Comparison of ENCODE assay signal across 9 mouse cellular contexts in genomic region chr1:104769250-104769607, GRCm38 (mm10). TPM values are rescaled to one million over a fixed set of nuclear protein-coding genes. Genes with fewer than 3 reads are reported as not detected.
A peak's percentile ranks its signal among the peaks of the same experiment; 100 is the strongest.
DNase-seq lines count a peak whose midpoint lies in the region; ATAC-seq and TF ChIP-seq lines count a peak whose summit lies in the region.
"Had no signal": no experiment of that assay in that cellular context is flagged by ENCODE, and none has a peak within 500 bp of the region (broad histone marks: within the 10 kb centered on the region; RNA-seq: fewer than 3 reads in every experiment).

No protein-coding gene starts in this region.

- DNase-seq in testis, postnatal 10 days (ENCODE audit: low spot score) = no peak
- DNase-seq in embryonic facial prominence, embryonic 10.5 days (ENCODE audit: low spot score) = peak; percentile 54
- DNase-seq in hindbrain, postnatal 0 days (ENCODE audit: low spot score) = peak; percentile 70
- no peak for DNase-seq in spleen, adult 18-20 months
- no peak for DNase-seq in gastrocnemius, adult 8-10 months (ENCODE audit: low spot score in 2 of 2)
- no peak for DNase-seq in thymus, adult 18-20 months

- under 1% methylated on average over 12 of the region's 12 CpGs for WGBS in embryonic facial prominence, embryonic 10.5 days
- WGBS in hindbrain, postnatal 0 days = 2% methylated on average over 12 of the region's 12 CpGs
- under 1% methylated on average over 12 of the region's 12 CpGs for WGBS in midbrain, embryonic 12.5 days

- peak overlapping the region; percentile 25; the same call in 1 of the 2 replicates for H3K4me3 ChIP-seq in testis, adult 2 months (ENCODE audit: control insufficient read depth, low read depth, low read length)
- H3K4me3 ChIP-seq in embryonic facial prominence, embryonic 10.5 days = peak overlapping the region; percentile 65
- H3K4me3 ChIP-seq in hindbrain, postnatal 0 days (ENCODE audit: low read length) = peak overlapping the region; percentile 57
- peak overlapping the region; percentile 60 for H3K4me3 ChIP-seq in midbrain, embryonic 12.5 days
- H3K4me3 ChIP-seq: myocyte had no signal

- TF ChIP-seq POLR2A in testis, adult 2 months (IDR thresholded peaks at IDR 0.05; ENCODE audit: control insufficient read depth, low read depth, low read length) = no peak

- H3K27ac ChIP-seq in testis, adult 2 months (ENCODE audit: control insufficient read depth, insufficient read depth, low read depth, low read length) = no peak overlapping the region
- H3K27ac ChIP-seq in embryonic facial prominence, embryonic 10.5 days (replicated peaks) = peak overlapping the region; percentile 74
- peak overlapping the region; percentile 82 for H3K27ac ChIP-seq in hindbrain, postnatal 0 days
- no peak overlapping the region for H3K27ac ChIP-seq in midbrain, embryonic 12.5 days (replicated peaks)

- ATAC-seq in hindbrain, postnatal 0 days = peak; percentile 77
- peak; percentile 70 for ATAC-seq in midbrain, embryonic 12.5 days (ENCODE audit: low FRiP score, low read depth)

- no peaks in the 10 kb centered on the region for H3K36me3 ChIP-seq in testis, adult 2 months (ENCODE audit: control insufficient read depth, insufficient read depth, low read length)
- H3K36me3 ChIP-seq in embryonic facial prominence, embryonic 10.5 days (replicated peaks) = no peaks in the 10 kb centered on the region
- H3K36me3 ChIP-seq in hindbrain, postnatal 0 days (ENCODE audit: insufficient read depth, low read length) = no peaks in the 10 kb centered on the region
- no peaks in the 10 kb centered on the region for H3K36me3 ChIP-seq in midbrain, embryonic 12.5 days

- peak overlapping the region; percentile 95 for H3K4me2 ChIP-seq in hindbrain, postnatal 0 days (ENCODE audit: low read depth, low read length)
- peak overlapping the region; percentile 99 for H3K4me2 ChIP-seq in midbrain, embryonic 12.5 days (replicated peaks)

- no peak for TF ChIP-seq CTCF in testis, adult 2 months (IDR thresholded peaks at IDR 0.05; ENCODE audit: control insufficient read depth, insufficient read depth, insufficient replicate concordance, low read depth, low read length)
- peak; percentile 61 for TF ChIP-seq CTCF in hindbrain, postnatal 0 days (IDR thresholded peaks at IDR 0.05; ENCODE audit: low read depth)

- no peaks in the 10 kb centered on the region for H3K27me3 ChIP-seq in testis, adult 2 months (ENCODE audit: control insufficient read depth, insufficient read depth, low read length)
- peaks cover 35% of the 10 kb centered on the region for H3K27me3 ChIP-seq in embryonic facial prominence, embryonic 10.5 days (replicated peaks; ENCODE audit: low read depth, poor library complexity, severe bottlenecking)
- no peaks in the 10 kb centered on the region for H3K27me3 ChIP-seq in hindbrain, postnatal 0 days (ENCODE audit: insufficient read depth, low read length)
- H3K27me3 ChIP-seq in midbrain, embryonic 12.5 days = peaks cover 34% of the 10 kb centered on the region

- H3K4me1 ChIP-seq in testis, adult 2 months (ENCODE audit: control insufficient read depth, insufficient read depth, low read length) = peaks cover 5% of the 10 kb centered on the region
- H3K4me1 ChIP-seq in embryonic facial prominence, embryonic 10.5 days = peaks cover 16% of the 10 kb centered on the region
- H3K4me1 ChIP-seq in hindbrain, postnatal 0 days (ENCODE audit: insufficient read depth, low read length) = peaks cover 6% of the 10 kb centered on the region; the same call in 1 of the 2 replicates
- H3K4me1 ChIP-seq in midbrain, embryonic 12.5 days = peaks cover 9% of the 10 kb centered on the region

- peak overlapping the region; percentile 62 for H3K9ac ChIP-seq in hindbrain, postnatal 0 days (replicated peaks; ENCODE audit: low read length)
- H3K9ac ChIP-seq in midbrain, embryonic 12.5 days (replicated peaks) = peak overlapping the region; percentile 62

- no peaks in the 10 kb centered on the region for H3K9me3 ChIP-seq in embryonic facial prominence, embryonic 10.5 days
- no peaks in the 10 kb centered on the region for H3K9me3 ChIP-seq in hindbrain, postnatal 0 days (ENCODE audit: low read length)
- no peaks in the 10 kb centered on the region for H3K9me3 ChIP-seq in midbrain, embryonic 12.5 days

RNA-seq across cellular contexts. Expression of gene Cdh20, which starts 0.9 kb away (rescaled TPM):
- 0.38 and 0.59 TPM in 2 replicates for polyA plus RNA-seq in testis, adult 2 months (2012; rRNA removed)
- polyA plus RNA-seq in embryonic facial prominence, embryonic 10.5 days (2016; fragmentation: Nextera tagmentation; extraction: Ambion mirVana) = 0.27 and 1.0 TPM in 2 replicates
- 17.0 and 18.3 TPM in 2 replicates for total RNA-seq in hindbrain, postnatal 0 days (2014; rRNA removed)
- 4.6 and 5.6 TPM in 2 replicates for polyA plus RNA-seq in hindbrain, postnatal 0 days (2015; fragmentation: Nextera tagmentation; extraction: Ambion mirVana)
- polyA plus RNA-seq in midbrain, embryonic 12.5 days (2016; fragmentation: Nextera tagmentation; extraction: Ambion mirVana) = 0.69 and 1.0 TPM in 2 replicates
- total RNA-seq in gastrocnemius, adult 8-10 months (2022) = under 1 TPM in 1 of 4 experiments, not detected in 3; 0.05 TPM

Comparison
In these comparisons a context has a peak if more than half of its experiments do, and no peak if none do; other contexts are left out.
1. H3K27ac ChIP-seq: peak in embryonic facial prominence, embryonic 10.5 days (single experiment) and hindbrain, postnatal 0 days (single experiment); none in testis, adult 2 months (single experiment) and midbrain, embryonic 12.5 days (single experiment).
2. DNase-seq: peak in embryonic facial prominence, embryonic 10.5 days (single experiment) and hindbrain, postnatal 0 days (single experiment); none in testis, postnatal 10 days (single experiment), spleen, adult 18-20 months (0 of 2), gastrocnemius, adult 8-10 months (0 of 2) and thymus, adult 18-20 months (0 of 2).
3. Peak in every context shown above with its lines, with median percentiles within 50 percentile points of each other: H3K4me3 ChIP-seq.